Mouse (Mus musculus): ENCODE measurements around the gene Olfr206. TPM values are rescaled to one million over a fixed set of nuclear protein-coding genes. Genes with fewer than 3 reads are reported as not detected.

Olfr206 gene
- polyA plus RNA-seq, 1 experiment from 2014 or later: not detected

Other genes with a start within 250 kb of the Olfr206 start
- not detected in 2 replicates for gene Olfr193, start 237.4 kb downstream of the Olfr206 start, polyA plus RNA-seq (2014; fragmentation: Nextera tagmentation; extraction: Ambion mirVana)
- gene Olfr194, start 228.2 kb downstream of the Olfr206 start, polyA plus RNA-seq (2014; fragmentation: Nextera tagmentation; extraction: Ambion mirVana): not detected in 2 replicates
- gene Olfr195, start 202.2 kb downstream of the Olfr206 start, polyA plus RNA-seq (2014; fragmentation: Nextera tagmentation; extraction: Ambion mirVana): not detected in 2 replicates
- gene Olfr196, start 178.8 kb downstream of the Olfr206 start, polyA plus RNA-seq (2014; fragmentation: Nextera tagmentation; extraction: Ambion mirVana): not detected in 2 replicates
- gene Olfr198, start 145.7 kb downstream of the Olfr206 start, polyA plus RNA-seq (2014; fragmentation: Nextera tagmentation; extraction: Ambion mirVana): not detected in 2 replicates
- gene Olfr199, start 129.5 kb downstream of the Olfr206 start, polyA plus RNA-seq (2014; fragmentation: Nextera tagmentation; extraction: Ambion mirVana): not detected in 2 replicates
- gene Olfr201, start 76.6 kb downstream of the Olfr206 start, polyA plus RNA-seq (2014; fragmentation: Nextera tagmentation; extraction: Ambion mirVana): not detected in 2 replicates
- not detected in 2 replicates for gene Olfr202, start 62.5 kb downstream of the Olfr206 start, polyA plus RNA-seq (2014; fragmentation: Nextera tagmentation; extraction: Ambion mirVana)
- gene Olfr203, start 50.4 kb downstream of the Olfr206 start, polyA plus RNA-seq (2014; fragmentation: Nextera tagmentation; extraction: Ambion mirVana): not detected in 2 replicates
- not detected in 2 replicates for gene Olfr204, start 31.0 kb downstream of the Olfr206 start, polyA plus RNA-seq (2014; fragmentation: Nextera tagmentation; extraction: Ambion mirVana)
- gene Olfr205, start 18.1 kb downstream of the Olfr206 start, polyA plus RNA-seq (2014; fragmentation: Nextera tagmentation; extraction: Ambion mirVana): not detected in 2 replicates
- not detected in 2 replicates for gene Olfr209, start 14.7 kb upstream of the Olfr206 start, polyA plus RNA-seq (2014; fragmentation: Nextera tagmentation; extraction: Ambion mirVana)
- gene Gabrr3, start 58.1 kb upstream of the Olfr206 start, polyA plus RNA-seq (2014; fragmentation: Nextera tagmentation; extraction: Ambion mirVana): 0.20 and 0.22 TPM in 2 replicates
- 34.2 and 35.3 TPM in 2 replicates for gene Riox2, start 122.5 kb upstream of the Olfr206 start, polyA plus RNA-seq (2014; fragmentation: Nextera tagmentation; extraction: Ambion mirVana)